9 mouse cellular contexts compared by ENCODE assay signal in the genomic region with DNA sequence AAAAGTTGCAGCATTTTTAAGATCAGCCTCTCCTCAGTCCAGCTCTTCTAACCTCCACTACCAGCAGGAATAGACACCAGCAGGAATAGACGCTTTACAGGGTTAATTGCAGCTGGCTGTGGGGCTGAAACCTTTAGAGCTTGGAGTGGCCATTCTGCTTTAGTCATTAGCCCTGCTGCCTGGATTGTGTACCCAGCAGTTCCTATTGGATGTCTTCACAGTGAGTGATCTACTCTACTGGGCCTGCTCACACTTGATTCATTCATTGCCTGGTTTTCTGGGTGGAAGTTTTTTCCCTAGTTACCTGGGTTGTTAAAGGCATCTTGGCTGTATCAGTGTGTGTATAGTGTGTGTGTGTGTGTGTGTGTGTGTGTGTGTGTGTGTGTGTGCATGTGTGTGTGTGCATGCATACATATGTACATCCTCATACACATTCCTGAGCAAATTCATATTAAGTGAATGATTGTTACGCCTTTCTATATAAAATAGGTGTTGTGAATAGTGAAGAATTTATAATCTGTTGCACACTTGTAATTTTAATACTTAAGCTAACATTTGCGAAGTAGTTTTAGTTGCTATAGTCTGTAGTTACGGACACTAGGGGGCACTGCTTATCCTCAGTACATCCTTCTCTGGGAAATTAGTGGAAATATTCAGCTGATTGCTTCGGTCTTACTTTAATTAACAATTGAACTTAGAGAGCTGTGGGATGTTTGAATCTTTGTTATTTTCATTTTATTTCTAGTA. TPM values are rescaled to one million over a fixed set of nuclear protein-coding genes. Genes with fewer than 3 reads are reported as not detected.
DNase-seq lines count a peak whose midpoint lies in the region; ATAC-seq and TF ChIP-seq lines count a peak whose summit lies in the region.
"Had no signal": no experiment of that assay in that cellular context is flagged by ENCODE, and none has a peak within 500 bp of the region (broad histone marks: within the 10 kb centered on the region; RNA-seq: fewer than 3 reads in every experiment).

No protein-coding gene starts in this region.

- H3K9ac ChIP-seq in liver, embryonic 14.5 days (replicated peaks): no peak overlapping the region
- no peak overlapping the region for H3K9ac ChIP-seq in liver, embryonic 12.5 days
- H3K9ac ChIP-seq in lung, embryonic 14.5 days: no peak overlapping the region
- H3K9ac ChIP-seq: embryonic facial prominence, embryonic 12.5 days; limb, embryonic 15.5 days had no signal

- no peaks in the 10 kb centered on the region for H3K36me3 ChIP-seq in liver, embryonic 14.5 days (replicated peaks; ENCODE audit: control insufficient read depth, insufficient read depth, low read depth)
- H3K36me3 ChIP-seq in liver, embryonic 12.5 days: no peaks in the 10 kb centered on the region
- H3K36me3 ChIP-seq in lung, embryonic 14.5 days (ENCODE audit: insufficient read depth): no peaks in the 10 kb centered on the region
- H3K36me3 ChIP-seq: embryonic facial prominence, embryonic 12.5 days; limb, embryonic 15.5 days had no signal

- H3K27me3 ChIP-seq in liver, embryonic 14.5 days (ENCODE audit: control insufficient read depth, insufficient read depth, low read length): no peaks in the 10 kb centered on the region
- no peaks in the 10 kb centered on the region for H3K27me3 ChIP-seq in liver, embryonic 12.5 days (replicated peaks)
- H3K27me3 ChIP-seq in lung, embryonic 14.5 days (ENCODE audit: insufficient read depth, low read length): no peaks in the 10 kb centered on the region
- H3K27me3 ChIP-seq: embryonic facial prominence, embryonic 12.5 days; limb, embryonic 15.5 days had no signal

- no peak overlapping the region for H3K4me2 ChIP-seq in liver, embryonic 14.5 days (ENCODE audit: low read depth)
- no peak overlapping the region for H3K4me2 ChIP-seq in liver, embryonic 12.5 days
- no peak overlapping the region for H3K4me2 ChIP-seq in lung, embryonic 14.5 days
- H3K4me2 ChIP-seq: embryonic facial prominence, embryonic 12.5 days; limb, embryonic 15.5 days had no signal

- H3K27ac ChIP-seq in liver, embryonic 14.5 days: no peak overlapping the region
- H3K27ac ChIP-seq in liver, embryonic 12.5 days: no peak overlapping the region
- H3K27ac ChIP-seq in lung, embryonic 14.5 days (ENCODE audit: low read depth): no peak overlapping the region
- H3K27ac ChIP-seq: embryonic facial prominence, embryonic 12.5 days; limb, embryonic 15.5 days had no signal

- H3K4me3 ChIP-seq in liver, embryonic 14.5 days (ENCODE audit: insufficient read depth in 1 of 2, low read depth in 2 of 2, low read length in 2 of 2): no peak overlapping the region
- no peak overlapping the region for H3K4me3 ChIP-seq in liver, embryonic 12.5 days
- no peak overlapping the region for H3K4me3 ChIP-seq in lung, embryonic 14.5 days (ENCODE audit: low read depth, low read length)
- H3K4me3 ChIP-seq: embryonic facial prominence, embryonic 12.5 days; limb, embryonic 15.5 days had no signal

- H3K4me1 ChIP-seq in liver, embryonic 14.5 days (replicated peaks; ENCODE audit: control insufficient read depth in 2 of 2, insufficient read depth in 2 of 2, low read length in 1 of 2): no peaks in the 10 kb centered on the region
- H3K4me1 ChIP-seq in liver, embryonic 12.5 days: no peaks in the 10 kb centered on the region
- no peaks in the 10 kb centered on the region for H3K4me1 ChIP-seq in lung, embryonic 14.5 days (ENCODE audit: insufficient read depth)
- H3K4me1 ChIP-seq: embryonic facial prominence, embryonic 12.5 days; limb, embryonic 15.5 days had no signal

- ATAC-seq in liver, embryonic 14.5 days (ENCODE audit: insufficient read depth): no peak
- no peak for ATAC-seq in liver, embryonic 12.5 days
- no peak for ATAC-seq in lung, embryonic 14.5 days (ENCODE audit: insufficient read depth)

- no peak for DNase-seq in liver, embryonic 14.5 days (ENCODE audit: low read depth in 3 of 3, low spot score in 3 of 3)
- DNase-seq in ZHBTc4 (ENCODE audit: low read depth, low spot score): peak; percentile 21
- peak; percentile 40 for DNase-seq in embryo, embryonic 9.5 days (ENCODE audit: extremely low spot score)
- DNase-seq in induced T-regulatory cell, adult 2 months (ENCODE audit: low read depth): peak; percentile 37
- DNase-seq in lung, embryonic 14.5 days: peak; percentile 81
- peak; percentile 54 for DNase-seq in right cerebral cortex, postnatal 14 days

- no peaks in the 10 kb centered on the region for H3K9me3 ChIP-seq in liver, embryonic 14.5 days (ENCODE audit: control insufficient read depth, low read length)
- no peaks in the 10 kb centered on the region for H3K9me3 ChIP-seq in liver, embryonic 12.5 days (replicated peaks)
- H3K9me3 ChIP-seq in lung, embryonic 14.5 days (ENCODE audit: low read depth, low read length): no peaks in the 10 kb centered on the region
- H3K9me3 ChIP-seq: embryonic facial prominence, embryonic 12.5 days; limb, embryonic 15.5 days had no signal

- TF ChIP-seq CTCF in liver, embryonic 14.5 days (IDR thresholded peaks at IDR 0.05; ENCODE audit: low read depth): peak; percentile 43; the same call in 1 of the 2 replicates
- peak; percentile 68 for TF ChIP-seq CTCF in lung, embryonic 14.5 days (IDR thresholded peaks at IDR 0.05; ENCODE audit: low read depth)

- WGBS in liver, embryonic 14.5 days (ENCODE audit: insufficient replicate concordance): 31% methylated on average over 5 of the region's 5 CpGs
- WGBS in liver, embryonic 12.5 days (ENCODE audit: insufficient replicate concordance): 22% methylated on average over 5 of the region's 5 CpGs
- WGBS in lung, embryonic 14.5 days: 21% methylated on average over 5 of the region's 5 CpGs

- no peak for TF ChIP-seq EP300 in liver, embryonic 14.5 days (IDR thresholded peaks at IDR 0.05; ENCODE audit: low read depth)

RNA-seq across cellular contexts. Expression of a gene that starts 42.4 kb away (rescaled TPM):
- polyA plus RNA-seq in liver, embryonic 14.5 days (2012; rRNA removed): 0.03 and 0.15 TPM in 2 replicates
- 0.06 TPM in 1 of 2 replicates, not detected in the other for polyA plus RNA-seq in liver, embryonic 14.5 days (2014; fragmentation: Nextera tagmentation; extraction: Ambion mirVana)
- 0.54 and 0.71 TPM in 2 replicates for polyA plus RNA-seq in liver, embryonic 12.5 days (2016; fragmentation: Nextera tagmentation; extraction: Ambion mirVana)
- 1.5 and 1.7 TPM in 2 replicates for polyA plus RNA-seq in lung, embryonic 14.5 days (2014; fragmentation: Nextera tagmentation; extraction: Ambion mirVana)

Comparison
In these comparisons a context has a peak if more than half of its experiments do, and no peak if none do; other contexts are left out.
1. DNase-seq: peak in ZHBTc4 (single experiment), embryo, embryonic 9.5 days (single experiment), induced T-regulatory cell, adult 2 months (single experiment), lung, embryonic 14.5 days (single experiment) and right cerebral cortex, postnatal 14 days (single experiment); none in liver, embryonic 14.5 days (0 of 3).